Mouse (Mus musculus) R1 (cell line): Measurements from ENCODE around the gene Slc23a4.

Experiments used
- DNase-seq: peaks from one replicate; pipeline ENCODE4 v3.0.0-alpha.2; 2018; ENCODE audit warnings: low read depth, low spot score

Slc23a4 gene

GRCm38 (mm10) chr6:34955862-34956241, 32.4 kb downstream of the Slc23a4 start:
- DNase-seq, result peak; percentile 38

- peak; percentile 78 for DNase-seq
Measured at GRCm38 (mm10) chr6:34954926-34955861, 33.0 kb downstream of the Slc23a4 start.

GRCm38 (mm10) chr6:34951956-34952667, 36.1 kb downstream of the Slc23a4 start:
- DNase-seq, result no peak

GRCm38 (mm10) chr6:34951518-34951917, 36.7 kb downstream of the Slc23a4 start:
- DNase-seq, result no peak

GRCm38 (mm10) chr6:34948461-34948860, 39.7 kb downstream of the Slc23a4 start:
- peak; percentile 66 for DNase-seq

- DNase-seq, result no peak
Measured at GRCm38 (mm10) chr6:34946486-34947079, 41.6 kb downstream of the Slc23a4 start.

- DNase-seq, result no peak
Measured at GRCm38 (mm10) chr6:34943499-34943898, 44.7 kb downstream of the Slc23a4 start.

- DNase-seq, result no peak
Measured at GRCm38 (mm10) chr6:34942446-34942845, 45.8 kb downstream of the Slc23a4 start.

- peak; percentile 85 for DNase-seq
Measured at GRCm38 (mm10) chr6:34941496-34941895, 46.7 kb downstream of the Slc23a4 start.

- DNase-seq, result no peak
Measured at GRCm38 (mm10) chr6:34939451-34939850, 48.8 kb downstream of the Slc23a4 start.

GRCm38 (mm10) chr6:34938929-34939325, 49.3 kb downstream of the Slc23a4 start:
- no peak for DNase-seq

GRCm38 (mm10) chr6:34938280-34938928, 49.8 kb downstream of the Slc23a4 start:
- DNase-seq, result no peak

GRCm38 (mm10) chr6:34936743-34937142, 51.5 kb downstream of the Slc23a4 start:
- DNase-seq, result peak; percentile 39

- no peak for DNase-seq
Measured at GRCm38 (mm10) chr6:34932633-34933032, 55.6 kb downstream of the Slc23a4 start.

GRCm38 (mm10) chr6:34927594-34927993, 60.6 kb downstream of the Slc23a4 start:
- no peak for DNase-seq

GRCm38 (mm10) chr6:34927156-34927555, 61.0 kb downstream of the Slc23a4 start:
- DNase-seq, result peak; percentile 75

- DNase-seq, result peak; percentile 97
Measured at GRCm38 (mm10) chr6:34921941-34922340, 66.3 kb downstream of the Slc23a4 start.

- DNase-seq, result peak; percentile 63
Measured at GRCm38 (mm10) chr6:34920631-34921030, 67.6 kb downstream of the Slc23a4 start.

- DNase-seq, result peak; percentile 75
Measured at GRCm38 (mm10) chr6:34919956-34920355, 68.2 kb downstream of the Slc23a4 start, which contains the start of gene Stra8. TSS of gene Stra8 (plus strand) at chr6:34920163.

- DNase-seq, result peak; percentile 64
Measured at GRCm38 (mm10) chr6:34919146-34919545, 69.1 kb downstream of the Slc23a4 start.

- DNase-seq, result no peak
Measured at GRCm38 (mm10) chr6:34914462-34914861, 73.7 kb downstream of the Slc23a4 start.
